Mouse (Mus musculus): ENCODE data around the gene Nrp1. TPM values are rescaled to one million over a fixed set of nuclear protein-coding genes. Genes with fewer than 3 reads are reported as not detected.

Nrp1 gene
- polyA plus RNA-seq, 1 experiment from 2014 or later: 153 TPM

- H3K36me3 ChIP-seq (ENCODE audit: insufficient read depth, low read length): peaks cover 3% of the 10 kb centered on the region; the same call in 1 of the 2 replicates
- peaks cover 53% of the 10 kb centered on the region for H3K4me1 ChIP-seq (ENCODE audit: insufficient read depth, low read length)
- no peaks in the 10 kb centered on the region for H3K9me3 ChIP-seq (ENCODE audit: low read length)
- ATAC-seq (ENCODE audit: low FRiP score, low TSS enrichment): no peak
- no peaks in the 10 kb centered on the region for H3K27me3 ChIP-seq (ENCODE audit: insufficient read depth, low read length)
- H3K27ac ChIP-seq (ENCODE audit: low read length): peak overlapping the region; percentile 52
- peak overlapping the region; percentile 52 for H3K4me2 ChIP-seq (replicated peaks; ENCODE audit: low read depth, low read length)
- 5% methylated on average over 11 of the region's 11 CpGs for WGBS
- H3K4me3 ChIP-seq (ENCODE audit: low read length): peak overlapping the region; percentile 27
- peak overlapping the region; percentile 39 for H3K9ac ChIP-seq (replicated peaks; ENCODE audit: low read length)
These were observed 4.7 kb downstream of the Nrp1 start for GRCm38 (mm10) chr8:128362940-128363595.

- Histone ChIP-seq H3K4me3 (ENCODE audit: low read length) (no peak overlapping the region), H3K27ac (ENCODE audit: low read length) (no peak overlapping the region), H3K9ac (replicated peaks; ENCODE audit: low read length) (no peak overlapping the region), H3K4me2 (replicated peaks; ENCODE audit: low read depth, low read length) (no peak overlapping the region), H3K36me3 (ENCODE audit: insufficient read depth, low read length) (peaks cover 11% of the 10 kb centered on the region), H3K9me3 (ENCODE audit: low read length) (no peaks in the 10 kb centered on the region), H3K27me3 (ENCODE audit: insufficient read depth, low read length) (no peaks in the 10 kb centered on the region), H3K4me1 (ENCODE audit: insufficient read depth, low read length) (peaks cover 35% of the 10 kb centered on the region)
- whole genome bisulfite sequencing: 42% methylated on average over 4 of the region's 4 CpGs
- ATAC-seq (ENCODE audit: low FRiP score, low TSS enrichment): no peak
These were observed 12.1 kb downstream of the Nrp1 start for GRCm38 (mm10) chr8:128370496-128370895.

- Histone ChIP-seq H3K9me3 (ENCODE audit: low read length) (no peaks in the 10 kb centered on the region), H3K4me2 (replicated peaks; ENCODE audit: low read depth, low read length) (no peak overlapping the region), H3K36me3 (ENCODE audit: insufficient read depth, low read length) (peaks cover 11% of the 10 kb centered on the region), H3K9ac (replicated peaks; ENCODE audit: low read length) (no peak overlapping the region), H3K27me3 (ENCODE audit: insufficient read depth, low read length) (no peaks in the 10 kb centered on the region), H3K4me3 (ENCODE audit: low read length) (no peak overlapping the region), H3K27ac (ENCODE audit: low read length) (no peak overlapping the region), H3K4me1 (ENCODE audit: insufficient read depth, low read length) (peaks cover 30% of the 10 kb centered on the region)
- 82% methylated on average over 6 of the region's 6 CpGs for WGBS
- no peak for ATAC-seq (ENCODE audit: low FRiP score, low TSS enrichment)
These were observed 12.6 kb downstream of the Nrp1 start for GRCm38 (mm10) chr8:128371026-128371425.

GRCm38 (mm10) chr8:128371789-128372188 lies 13.4 kb downstream of the Nrp1 start:
- peaks cover 25% of the 10 kb centered on the region for H3K4me1 ChIP-seq (ENCODE audit: insufficient read depth, low read length)
- WGBS: 80% methylated on average over 3 of the region's 3 CpGs
- H3K9ac ChIP-seq (replicated peaks; ENCODE audit: low read length): no peak overlapping the region
- H3K27ac ChIP-seq (ENCODE audit: low read length): no peak overlapping the region
- H3K36me3 ChIP-seq (ENCODE audit: insufficient read depth, low read length): peaks cover 11% of the 10 kb centered on the region
- ATAC-seq (ENCODE audit: low FRiP score, low TSS enrichment): no peak
- H3K4me3 ChIP-seq (ENCODE audit: low read length): no peak overlapping the region
- no peak overlapping the region for H3K4me2 ChIP-seq (replicated peaks; ENCODE audit: low read depth, low read length)
- no peaks in the 10 kb centered on the region for H3K27me3 ChIP-seq (ENCODE audit: insufficient read depth, low read length)
- H3K9me3 ChIP-seq (ENCODE audit: low read length): no peaks in the 10 kb centered on the region

- Histone ChIP-seq H3K36me3 (ENCODE audit: insufficient read depth, low read length) (peaks cover 11% of the 10 kb centered on the region), H3K4me1 (ENCODE audit: insufficient read depth, low read length) (peaks cover 17% of the 10 kb centered on the region), H3K4me2 (replicated peaks; ENCODE audit: low read depth, low read length) (no peak overlapping the region), H3K27ac (ENCODE audit: low read length) (no peak overlapping the region), H3K4me3 (ENCODE audit: low read length) (no peak overlapping the region), H3K9me3 (ENCODE audit: low read length) (no peaks in the 10 kb centered on the region), H3K9ac (replicated peaks; ENCODE audit: low read length) (no peak overlapping the region), H3K27me3 (ENCODE audit: insufficient read depth, low read length) (no peaks in the 10 kb centered on the region)
- WGBS: 79% methylated on average over 5 of the region's 5 CpGs
- ATAC-seq (ENCODE audit: low FRiP score, low TSS enrichment): no peak
These were observed 14.3 kb downstream of the Nrp1 start for GRCm38 (mm10) chr8:128372724-128373123.

- Histone ChIP-seq H3K4me3 (ENCODE audit: low read length) (no peak overlapping the region), H3K36me3 (ENCODE audit: insufficient read depth, low read length) (peaks cover 11% of the 10 kb centered on the region), H3K9me3 (ENCODE audit: low read length) (no peaks in the 10 kb centered on the region), H3K27me3 (ENCODE audit: insufficient read depth, low read length) (no peaks in the 10 kb centered on the region), H3K27ac (ENCODE audit: low read length) (no peak overlapping the region), H3K4me2 (replicated peaks; ENCODE audit: low read depth, low read length) (no peak overlapping the region), H3K9ac (replicated peaks; ENCODE audit: low read length) (no peak overlapping the region), H3K4me1 (ENCODE audit: insufficient read depth, low read length) (peaks cover 20% of the 10 kb centered on the region)
- ATAC-seq (ENCODE audit: low FRiP score, low TSS enrichment): no peak
- WGBS: 76% methylated on average over 6 of the region's 6 CpGs
These were observed 15.0 kb downstream of the Nrp1 start for GRCm38 (mm10) chr8:128373418-128373817.

GRCm38 (mm10) chr8:128375291-128375690 lies 16.9 kb downstream of the Nrp1 start:
- H3K4me1 ChIP-seq (ENCODE audit: insufficient read depth, low read length): peaks cover 12% of the 10 kb centered on the region; the same call in 1 of the 2 replicates
- H3K4me2 ChIP-seq (replicated peaks; ENCODE audit: low read depth, low read length): no peak overlapping the region
- no peak overlapping the region for H3K9ac ChIP-seq (replicated peaks; ENCODE audit: low read length)
- no peaks in the 10 kb centered on the region for H3K9me3 ChIP-seq (ENCODE audit: low read length)
- 58% methylated on average over 4 of the region's 4 CpGs for WGBS
- no peak for ATAC-seq (ENCODE audit: low FRiP score, low TSS enrichment)
- peaks cover 4% of the 10 kb centered on the region for H3K36me3 ChIP-seq (ENCODE audit: insufficient read depth, low read length)
- no peak overlapping the region for H3K4me3 ChIP-seq (ENCODE audit: low read length)
- no peaks in the 10 kb centered on the region for H3K27me3 ChIP-seq (ENCODE audit: insufficient read depth, low read length)
- H3K27ac ChIP-seq (ENCODE audit: low read length): no peak overlapping the region

GRCm38 (mm10) chr8:128383176-128383575 lies 24.8 kb downstream of the Nrp1 start:
- Histone ChIP-seq H3K36me3 (ENCODE audit: insufficient read depth, low read length) (no peaks in the 10 kb centered on the region), H3K9ac (replicated peaks; ENCODE audit: low read length) (no peak overlapping the region), H3K27me3 (ENCODE audit: insufficient read depth, low read length) (no peaks in the 10 kb centered on the region), H3K9me3 (ENCODE audit: low read length) (no peaks in the 10 kb centered on the region), H3K4me3 (ENCODE audit: low read length) (no peak overlapping the region), H3K27ac (ENCODE audit: low read length) (no peak overlapping the region), H3K4me1 (ENCODE audit: insufficient read depth, low read length) (peaks cover 42% of the 10 kb centered on the region), H3K4me2 (replicated peaks; ENCODE audit: low read depth, low read length) (no peak overlapping the region)
- ATAC-seq (ENCODE audit: low FRiP score, low TSS enrichment): no peak
- 54% methylated on average over 3 of the region's 3 CpGs for WGBS

- no peak overlapping the region for H3K9ac ChIP-seq (replicated peaks; ENCODE audit: low read length)
- H3K36me3 ChIP-seq (ENCODE audit: insufficient read depth, low read length): no peaks in the 10 kb centered on the region
- no peaks in the 10 kb centered on the region for H3K27me3 ChIP-seq (ENCODE audit: insufficient read depth, low read length)
- no peak for ATAC-seq (ENCODE audit: low FRiP score, low TSS enrichment)
- no peak overlapping the region for H3K4me3 ChIP-seq (ENCODE audit: low read length)
- no peaks in the 10 kb centered on the region for H3K9me3 ChIP-seq (ENCODE audit: low read length)
- 0 out of 2 replicates have a peak overlapping the region, but pooled peaks have one; percentile 24 for H3K27ac ChIP-seq (ENCODE audit: low read length)
- H3K4me1 ChIP-seq (ENCODE audit: insufficient read depth, low read length): peaks cover 47% of the 10 kb centered on the region
- no peak overlapping the region for H3K4me2 ChIP-seq (replicated peaks; ENCODE audit: low read depth, low read length)
- WGBS: 68% methylated on average over 2 of the region's 2 CpGs
These were observed 26.0 kb downstream of the Nrp1 start for GRCm38 (mm10) chr8:128384366-128384765.

- WGBS: 60% methylated on average over 5 of the region's 5 CpGs
- no peak overlapping the region for H3K27ac ChIP-seq (ENCODE audit: low read length)
- no peak overlapping the region for H3K4me3 ChIP-seq (ENCODE audit: low read length)
- no peak overlapping the region for H3K4me2 ChIP-seq (replicated peaks; ENCODE audit: low read depth, low read length)
- H3K36me3 ChIP-seq (ENCODE audit: insufficient read depth, low read length): no peaks in the 10 kb centered on the region
- no peaks in the 10 kb centered on the region for H3K9me3 ChIP-seq (ENCODE audit: low read length)
- peaks cover 49% of the 10 kb centered on the region for H3K4me1 ChIP-seq (ENCODE audit: insufficient read depth, low read length)
- H3K9ac ChIP-seq (replicated peaks; ENCODE audit: low read length): no peak overlapping the region
- H3K27me3 ChIP-seq (ENCODE audit: insufficient read depth, low read length): no peaks in the 10 kb centered on the region
- ATAC-seq (ENCODE audit: low FRiP score, low TSS enrichment): no peak
These were observed 26.5 kb downstream of the Nrp1 start for GRCm38 (mm10) chr8:128384921-128385332.

Measured in kidney, embryonic 16.5 days (tissue).